In genomic region chr10:60814444-60815057, GRCm38 (mm10) we compare ENCODE assay signal across 8 mouse cellular contexts. TPM values are rescaled to one million over a fixed set of nuclear protein-coding genes. Genes with fewer than 3 reads are reported as not detected.
DNase-seq lines count a peak whose midpoint lies in the region; ATAC-seq and TF ChIP-seq lines count a peak whose summit lies in the region.

No protein-coding gene starts in this region.

- WGBS in kidney, postnatal 0 days = 15% methylated on average over 10 of the region's 10 CpGs
- 3% methylated on average over 10 of the region's 10 CpGs for WGBS in embryonic facial prominence, embryonic 10.5 days
- WGBS in intestine, embryonic 16.5 days = 24% methylated on average over 10 of the region's 10 CpGs
- WGBS in neural tube, embryonic 12.5 days = 6% methylated on average over 10 of the region's 10 CpGs

- no peak overlapping the region for H3K9ac ChIP-seq in kidney, postnatal 0 days (ENCODE audit: low read depth, low read length)
- peak overlapping the region; percentile 45; the same call in 1 of the 2 replicates for H3K9ac ChIP-seq in intestine, embryonic 16.5 days (ENCODE audit: low read depth, low read length)
- no peak overlapping the region for H3K9ac ChIP-seq in neural tube, embryonic 12.5 days

- no peaks in the 10 kb centered on the region for H3K36me3 ChIP-seq in kidney, postnatal 0 days (ENCODE audit: insufficient read depth, low read length)
- no peaks in the 10 kb centered on the region for H3K36me3 ChIP-seq in embryonic facial prominence, embryonic 10.5 days (replicated peaks)
- H3K36me3 ChIP-seq in intestine, embryonic 16.5 days (ENCODE audit: control insufficient read depth, insufficient read depth, low read length) = no peaks in the 10 kb centered on the region
- H3K36me3 ChIP-seq in neural tube, embryonic 12.5 days = no peaks in the 10 kb centered on the region

- H3K4me2 ChIP-seq in kidney, postnatal 0 days (ENCODE audit: low read length) = no peak overlapping the region
- no peak overlapping the region for H3K4me2 ChIP-seq in intestine, embryonic 16.5 days (ENCODE audit: low read depth, low read length)
- H3K4me2 ChIP-seq in neural tube, embryonic 12.5 days (replicated peaks) = 0 out of 2 replicates have a peak overlapping the region, but pooled peaks have one; percentile 2

- no peaks in the 10 kb centered on the region for H3K27me3 ChIP-seq in kidney, postnatal 0 days (ENCODE audit: insufficient read depth, low read length)
- peaks cover 50% of the 10 kb centered on the region for H3K27me3 ChIP-seq in embryonic facial prominence, embryonic 10.5 days (replicated peaks; ENCODE audit: low read depth, poor library complexity, severe bottlenecking)
- H3K27me3 ChIP-seq in intestine, embryonic 16.5 days (replicated peaks; ENCODE audit: control insufficient read depth, insufficient read depth, low read length) = no peaks in the 10 kb centered on the region
- peaks cover 19% of the 10 kb centered on the region; the same call in 1 of the 2 replicates for H3K27me3 ChIP-seq in neural tube, embryonic 12.5 days (replicated peaks)

- peaks cover 71% of the 10 kb centered on the region for H3K4me1 ChIP-seq in kidney, postnatal 0 days (replicated peaks; ENCODE audit: insufficient read depth, low read length)
- H3K4me1 ChIP-seq in embryonic facial prominence, embryonic 10.5 days = peaks cover 97% of the 10 kb centered on the region
- H3K4me1 ChIP-seq in intestine, embryonic 16.5 days (ENCODE audit: control insufficient read depth, insufficient read depth, low read length) = peaks cover 68% of the 10 kb centered on the region
- H3K4me1 ChIP-seq in neural tube, embryonic 12.5 days = peaks cover 47% of the 10 kb centered on the region

- peak overlapping the region; percentile 79 for H3K27ac ChIP-seq in kidney, postnatal 0 days
- H3K27ac ChIP-seq in embryonic facial prominence, embryonic 10.5 days (replicated peaks) = peak overlapping the region; percentile 89
- peak overlapping the region; percentile 72 for H3K27ac ChIP-seq in intestine, embryonic 16.5 days (ENCODE audit: low read length)
- H3K27ac ChIP-seq in neural tube, embryonic 12.5 days = no peak overlapping the region

- peak; percentile 12; the same call in 1 of the 2 replicates for ATAC-seq in kidney, postnatal 0 days (replicated peaks; ENCODE audit: low FRiP score, low read depth)
- 0 out of 2 replicates have a peak, but pooled peaks have one; percentile 16 for ATAC-seq in intestine, embryonic 16.5 days
- ATAC-seq in neural tube, embryonic 12.5 days (ENCODE audit: low FRiP score, low read depth) = no peak; the same call in 1 of the 2 replicates

- no peak for TF ChIP-seq CTCF in kidney, postnatal 0 days (IDR thresholded peaks at IDR 0.05; ENCODE audit: low read depth)

- H3K4me3 ChIP-seq in kidney, postnatal 0 days (replicated peaks; ENCODE audit: low read depth, low read length) = no peak overlapping the region
- H3K4me3 ChIP-seq in embryonic facial prominence, embryonic 10.5 days = peak overlapping the region; percentile 34
- no peak overlapping the region for H3K4me3 ChIP-seq in intestine, embryonic 16.5 days (ENCODE audit: low read length)
- H3K4me3 ChIP-seq in neural tube, embryonic 12.5 days = no peak overlapping the region

- peak; percentile 58 for DNase-seq in kidney, postnatal 0 days (ENCODE audit: low spot score)
- no peak for DNase-seq in kidney, adult 18-20 months
- peak; percentile 78 for DNase-seq in embryonic facial prominence, embryonic 10.5 days (ENCODE audit: low spot score)
- no peak for DNase-seq in left cerebral cortex, adult 9 months (ENCODE audit: low spot score in 2 of 2)
- DNase-seq in right cerebral cortex, postnatal 14 days = no peak
- DNase-seq in layer of hippocampus, adult 9-11 months = no peak

- no peaks in the 10 kb centered on the region for H3K9me3 ChIP-seq in kidney, postnatal 0 days (replicated peaks; ENCODE audit: low read length)
- no peaks in the 10 kb centered on the region for H3K9me3 ChIP-seq in embryonic facial prominence, embryonic 10.5 days
- no peaks in the 10 kb centered on the region for H3K9me3 ChIP-seq in intestine, embryonic 16.5 days (ENCODE audit: control insufficient read depth, low read length)
- no peaks in the 10 kb centered on the region for H3K9me3 ChIP-seq in neural tube, embryonic 12.5 days

RNA-seq across cellular contexts. Expression of gene Unc5b, which starts 16.8 kb away (rescaled TPM):
- 7.8 TPM in 2 replicates for polyA plus RNA-seq in kidney, postnatal 0 days (2015; fragmentation: Nextera tagmentation; extraction: Ambion mirVana)
- polyA plus RNA-seq in embryonic facial prominence, embryonic 10.5 days (2016; fragmentation: Nextera tagmentation; extraction: Ambion mirVana) = 6.0 and 7.2 TPM in 2 replicates
- 4.3 and 4.6 TPM in 2 replicates for polyA plus RNA-seq in intestine, embryonic 16.5 days (2015; fragmentation: Nextera tagmentation; extraction: Ambion mirVana)
- polyA plus RNA-seq in neural tube, embryonic 12.5 days (2016; fragmentation: Nextera tagmentation; extraction: Ambion mirVana) = 3.0 and 3.6 TPM in 2 replicates

Comparison
In these comparisons a context has a peak if more than half of its experiments do, and no peak if none do; other contexts are left out.
1. DNase-seq: peak in kidney, postnatal 0 days (single experiment) and embryonic facial prominence, embryonic 10.5 days (single experiment); none in kidney, adult 18-20 months (single experiment), left cerebral cortex, adult 9 months (0 of 2), right cerebral cortex, postnatal 14 days (single experiment) and layer of hippocampus, adult 9-11 months (single experiment).